Mouse (Mus musculus): ENCODE measurements at regions not wholly inside any gene's neighbourhood (a gene's known extent, or its start where the extent isn't known, plus 50 kb on each side); places are given as distances from the start of the nearest gene placed in this dataset.

DNA sequence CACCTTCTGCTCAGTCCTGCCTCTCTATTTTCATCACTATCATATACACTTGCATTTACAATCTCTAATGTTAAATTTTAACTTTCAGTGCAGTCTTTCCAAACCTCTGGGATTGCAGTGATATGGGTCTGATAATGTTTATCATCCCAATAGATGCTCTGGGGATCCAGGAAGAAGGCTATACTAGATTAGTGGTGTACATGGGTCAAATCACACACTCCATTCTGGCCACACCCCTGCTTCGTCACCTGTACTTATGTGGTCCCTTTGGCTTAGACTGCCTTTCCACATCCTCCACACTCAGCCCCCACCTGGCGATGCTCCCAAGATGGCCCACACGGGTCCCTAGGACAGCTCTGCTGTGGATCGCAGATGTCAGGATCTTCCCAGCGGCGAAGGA is 76.2 kb upstream of the Hes1 start:
- intact Hi-C loops (cut with DNase I) = no loop called here

DNA sequence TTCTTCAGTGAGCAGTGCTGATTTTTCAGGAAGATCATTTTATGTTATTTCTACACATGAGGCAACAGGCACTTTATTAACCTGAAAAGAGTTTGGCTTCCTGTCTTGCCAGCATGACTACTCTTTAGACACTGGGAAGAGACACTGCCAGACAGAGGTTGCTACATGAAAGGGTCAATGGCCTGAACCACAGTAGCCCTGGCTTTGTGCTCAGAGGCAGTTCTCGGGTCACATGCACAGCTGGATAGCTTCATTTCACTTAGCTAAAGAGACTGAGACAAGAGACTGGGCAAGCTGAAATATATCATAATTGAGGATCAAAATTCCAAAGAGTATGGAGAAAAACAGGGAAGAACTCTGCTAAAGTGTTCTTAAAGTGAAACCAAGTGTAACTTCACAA is 74.9 kb upstream of the Hes1 start:
- intact Hi-C loops (cut with DNase I) = no loop called here

GRCm38 (mm10) chr16:29990393-29990792 is 73.8 kb upstream of the Hes1 start:
- intact Hi-C loops (cut with DNase I) = no loop called here

- intact Hi-C loops (cut with DNase I) = no loop called here
Measured at GRCm38 (mm10) chr16:29990795-29991587, 73.2 kb upstream of the Hes1 start.

GRCm38 (mm10) chr16:29991876-29992380 is 72.3 kb upstream of the Hes1 start:
- intact Hi-C loops (cut with DNase I) = no loop called here

DNA sequence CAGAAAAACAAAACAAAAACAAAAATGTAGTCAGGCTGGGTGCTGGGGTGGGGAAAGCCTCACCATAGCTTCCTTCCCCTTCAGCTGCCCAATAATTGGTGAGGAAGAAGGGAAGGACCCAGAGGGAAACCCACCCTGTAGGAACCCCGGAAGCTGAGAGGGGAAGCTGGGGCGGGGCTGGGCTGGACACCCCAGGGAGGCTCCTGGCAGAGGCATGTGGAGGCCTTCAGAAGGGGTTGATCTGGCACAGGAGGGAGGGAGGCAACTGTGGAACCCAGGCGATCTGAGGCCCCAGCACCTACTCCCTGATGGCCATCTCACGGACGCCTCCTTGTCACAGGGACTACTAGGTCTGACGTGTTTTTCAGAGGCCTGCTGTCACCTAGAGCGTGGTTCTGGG is 71.1 kb upstream of the Hes1 start:
- intact Hi-C loops (cut with DNase I) = no loop called here

DNA sequence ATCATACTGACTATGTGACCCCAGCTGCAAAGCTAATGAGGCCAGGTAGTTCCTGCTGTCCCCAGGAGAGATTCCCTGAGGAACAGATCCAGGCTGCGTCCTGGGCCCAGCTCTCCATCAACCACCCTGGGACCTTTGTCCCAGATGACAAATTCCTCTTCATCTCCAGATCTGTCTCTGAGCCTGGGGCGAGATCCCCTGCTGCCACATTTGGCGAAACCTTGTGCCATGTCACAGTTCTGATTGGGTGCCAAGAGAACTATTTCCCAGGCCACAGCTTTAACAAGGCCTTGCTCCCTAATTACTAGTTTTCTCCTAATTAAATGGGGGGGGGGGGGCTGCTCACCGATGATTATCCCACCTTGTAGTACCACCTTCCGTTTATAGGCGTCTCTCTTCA is 70.6 kb upstream of the Hes1 start:
- intact Hi-C loops (cut with DNase I) = no loop called here

GRCm38 (mm10) chr16:29996139-29997069 is 67.8 kb upstream of the Hes1 start:
- intact Hi-C loops (cut with DNase I) = no loop called here

DNA sequence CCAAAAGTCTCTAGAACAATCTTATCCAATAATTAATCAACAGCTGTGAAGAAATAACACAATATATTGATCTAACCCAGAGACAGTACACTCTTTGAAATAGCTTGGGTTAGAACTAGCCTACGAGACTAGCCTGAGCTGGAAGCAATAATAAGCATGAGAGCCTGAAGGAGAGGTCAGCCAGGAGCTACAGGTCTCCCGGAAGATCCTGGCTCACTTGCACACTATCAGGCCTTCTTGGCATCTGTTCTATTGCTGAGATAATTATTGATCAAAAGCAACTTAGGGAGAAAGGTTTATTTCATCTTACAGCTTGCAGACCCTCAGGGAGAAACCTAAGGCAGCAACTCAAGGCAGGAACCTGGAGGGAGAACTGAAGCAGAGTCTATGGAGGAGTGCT is 64.0 kb upstream of the Hes1 start:
- intact Hi-C loops (cut with DNase I) = no loop called here

DNA sequence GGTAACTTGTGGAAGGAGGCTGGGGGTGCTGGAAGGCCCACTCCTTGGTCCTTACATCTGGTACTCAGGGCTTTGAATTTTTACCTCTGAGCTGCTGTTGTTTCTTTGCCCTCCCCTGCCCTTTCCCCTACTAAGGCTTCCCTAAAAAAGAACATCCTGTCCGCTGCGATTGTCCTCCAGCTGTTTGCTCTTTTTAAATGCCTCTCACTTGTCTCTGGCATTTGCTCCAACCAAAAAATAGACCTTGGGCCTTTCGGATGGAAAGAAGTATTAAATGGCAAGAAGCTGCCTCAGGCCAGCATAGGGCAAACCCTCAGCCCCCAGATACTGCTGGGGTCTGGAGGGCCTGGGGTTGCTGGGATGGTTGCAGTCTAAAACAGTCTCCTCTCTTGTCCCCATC is 59.1 kb upstream of the Hes1 start:
- intact Hi-C loops (cut with DNase I) = loop anchor here (5.0 kb wide), 2 partner anchors 58 to 182 kb away; no protein-coding TSS in a partner anchor

DNA sequence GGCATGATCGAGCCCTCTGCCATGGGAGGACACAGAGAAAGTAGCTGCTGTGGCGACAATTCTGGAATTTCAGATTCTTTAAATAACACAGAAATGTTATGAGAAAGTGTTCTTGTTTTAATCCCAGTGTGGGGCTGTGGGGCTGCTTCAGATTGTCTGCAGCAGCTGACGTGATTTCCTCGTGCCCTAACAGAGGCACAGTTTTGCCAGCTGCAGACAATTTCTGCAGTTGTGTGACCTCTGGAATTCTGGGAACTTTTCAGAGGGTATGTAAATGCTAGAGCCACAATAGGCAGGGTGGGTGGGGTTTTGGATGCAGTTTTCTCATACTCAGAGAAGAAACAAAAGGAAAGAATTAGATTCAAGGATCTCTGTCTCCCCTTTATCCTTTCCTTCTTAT is 57.4 kb upstream of the Hes1 start:
- intact Hi-C loops (cut with DNase I) = loop anchor here (5.0 kb wide), 2 partner anchors 60 to 180 kb away; no protein-coding TSS in a partner anchor

DNA sequence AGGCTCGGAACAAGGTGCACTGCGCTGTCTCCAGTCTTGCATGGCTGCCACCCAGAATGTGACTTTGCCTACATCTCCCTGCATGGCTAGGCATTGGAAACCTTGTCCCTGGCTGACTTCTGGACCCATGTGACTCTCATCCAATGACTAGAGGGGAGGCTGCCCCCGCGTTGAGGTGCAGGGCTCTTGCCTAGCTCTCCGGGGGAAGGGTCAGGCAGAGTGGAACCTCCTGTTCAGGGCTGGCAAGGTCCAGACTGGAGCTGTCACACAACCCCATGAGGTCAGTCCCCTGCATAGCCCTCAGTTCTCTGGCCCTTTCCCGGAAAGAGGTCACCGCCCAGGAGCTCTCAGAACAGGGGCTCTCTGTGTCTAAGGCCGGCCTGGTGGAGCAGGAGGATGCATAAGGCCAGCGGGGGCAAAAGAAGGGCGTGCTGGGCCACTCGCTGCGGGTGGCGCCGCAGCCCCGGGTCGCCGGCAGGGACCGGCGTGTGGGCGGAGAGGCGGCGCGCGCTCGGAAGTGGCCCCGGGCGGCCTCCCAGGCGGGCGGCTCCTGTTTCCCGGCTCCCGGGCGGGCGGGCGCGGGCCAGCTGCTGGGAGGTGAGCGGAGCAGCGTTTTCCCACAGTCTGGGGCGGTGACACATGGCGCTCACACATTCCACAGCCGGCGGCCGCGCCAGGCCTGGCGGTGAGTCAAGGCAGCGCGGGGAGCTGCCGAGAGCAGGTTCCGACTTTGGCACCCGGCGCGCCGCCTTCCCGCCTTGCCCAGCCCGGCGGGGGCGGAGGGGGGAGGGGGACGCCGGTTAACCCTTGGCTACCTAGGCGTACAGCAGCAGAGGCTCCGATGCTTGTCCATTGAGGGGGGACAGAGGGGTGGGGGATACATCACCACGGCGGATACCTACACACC is 55.5 kb upstream of the Hes1 start:
- intact Hi-C loops (cut with DNase I) = loop anchor here (5.0 kb wide), 2 partner anchors 61 to 179 kb away; no protein-coding TSS in a partner anchor

GRCm38 (mm10) chr16:30009521-30010186 is 54.5 kb upstream of the Hes1 start:
- intact Hi-C loops (cut with DNase I) = loop anchor here (5.0 kb wide), 2 partner anchors 62 to 178 kb away; no protein-coding TSS in a partner anchor

DNA sequence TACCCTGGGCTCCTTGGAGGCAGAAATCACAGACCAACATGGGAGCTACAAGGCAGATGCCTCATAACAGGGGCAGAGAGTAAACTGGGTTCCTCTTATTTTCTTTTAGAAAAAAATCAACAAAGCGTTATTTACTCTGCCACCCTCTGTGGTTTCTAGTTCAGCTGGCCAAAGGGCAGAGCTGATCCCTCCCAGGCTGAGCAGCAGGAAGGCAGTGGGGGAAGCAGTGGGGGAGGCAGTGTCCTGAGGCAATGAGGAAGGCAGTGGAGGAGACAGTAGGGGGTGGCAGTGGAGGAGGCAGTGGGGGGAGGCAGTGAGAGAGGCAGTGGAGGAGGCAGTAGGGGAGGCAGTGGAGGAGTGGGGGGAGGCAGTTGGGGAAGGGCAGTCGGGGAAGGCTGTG is 51.1 kb upstream of the Hes1 start:
- intact Hi-C loops (cut with DNase I) = no loop called here

GRCm38 (mm10) chr16:30013943-30014342 is 50.2 kb upstream of the Hes1 start:
- intact Hi-C loops (cut with DNase I) = no loop called here

Measured in adrenal gland (tissue).